Comparison of ENCODE assay signal across 27 mouse cellular contexts in genomic region chr3:107351706-107352105, GRCm38 (mm10). TPM values are rescaled to one million over a fixed set of nuclear protein-coding genes. Genes with fewer than 3 reads are reported as not detected.
DNase-seq lines count a peak whose midpoint lies in the region; ATAC-seq and TF ChIP-seq lines count a peak whose summit lies in the region.
"Had no signal": no experiment of that assay in that cellular context is flagged by ENCODE, and none has a peak within 500 bp of the region (broad histone marks: within the 10 kb centered on the region; RNA-seq: fewer than 3 reads in every experiment).

No protein-coding gene starts in this region.

- DNase-seq in gastrocnemius, adult 2 months: no peak
- no peak for DNase-seq in gastrocnemius, postnatal 14 days
- no peak for DNase-seq in neural tube, embryonic 10.5 days (ENCODE audit: extremely low spot score, low spot score)
- DNase-seq in brain, embryonic 14.5 days (ENCODE audit: low read depth): peak; percentile 21
- DNase-seq in cerebellum, adult 11-12 months: no peak
- no peak for DNase-seq in heart, postnatal 36 days
- DNase-seq: adrenal gland, postnatal 10 days; adrenal gland, postnatal 36 days; B cell, adult 2 months; cerebellum, adult 11 months; cerebellum, adult 8-10 months; cerebellum, postnatal 10 days; cerebellum, postnatal 36 days; gastrocnemius, postnatal 10 days; heart, adult 18-20 months; heart, postnatal 14 days; kidney, adult 11 months; kidney, adult 8-10 months had no signal

- TF ChIP-seq POLR2A in brain, embryonic 14.5 days (IDR thresholded peaks at IDR 0.05; ENCODE audit: borderline replicate concordance, extremely low read depth, insufficient read depth, insufficient read length, poor library complexity, severe bottlenecking): no peak

- intact Hi-C loops in gastrocnemius, adult 2 months (cut with DNase I): no loop called here
- intact Hi-C loops in gastrocnemius, postnatal 14 days (cut with DNase I; ENCODE audit: low total_unique reads): no loop called here
- intact Hi-C loops in heart, postnatal 36 days (cut with DNase I): no loop called here

- no peaks in the 10 kb centered on the region for H3K36me3 ChIP-seq in neural tube, embryonic 13.5 days
- H3K36me3 ChIP-seq: forebrain, embryonic 10.5 days; forebrain, embryonic 15.5 days; G1E; heart, embryonic 10.5 days; heart, embryonic 13.5 days; hindbrain, embryonic 12.5 days had no signal

- H3K9me3 ChIP-seq in neural tube, embryonic 13.5 days: no peaks in the 10 kb centered on the region
- H3K9me3 ChIP-seq: forebrain, embryonic 10.5 days; forebrain, embryonic 15.5 days; G1E; heart, embryonic 10.5 days; heart, embryonic 13.5 days; hindbrain, embryonic 12.5 days had no signal

- 0 out of 2 replicates have a peak, but pooled peaks cover 2% of the 10 kb centered on the region for H3K4me1 ChIP-seq in neural tube, embryonic 13.5 days (replicated peaks)
- H3K4me1 ChIP-seq: forebrain, embryonic 15.5 days; heart, embryonic 10.5 days; heart, embryonic 13.5 days; hindbrain, embryonic 12.5 days had no signal

- 63% methylated on average over 3 of the region's 3 CpGs for WGBS in neural tube, embryonic 13.5 days

- ATAC-seq in neural tube, embryonic 13.5 days (ENCODE audit: low read depth): peak; percentile 19; the same call in 1 of the 2 replicates
- ATAC-seq: forebrain, embryonic 15.5 days; hindbrain, postnatal 0 days; inflammation-experienced regulatory T-cells, adult 6 months had no signal

- H3K27me3 ChIP-seq in neural tube, embryonic 13.5 days: peaks cover 24% of the 10 kb centered on the region
- H3K27me3 ChIP-seq: forebrain, embryonic 15.5 days; hindbrain, embryonic 12.5 days had no signal

- H3K4me3 ChIP-seq in gastrocnemius, adult 2 months: no peak overlapping the region
- H3K4me3 ChIP-seq in neural tube, embryonic 13.5 days: no peak overlapping the region
- H3K4me3 ChIP-seq: forebrain, embryonic 10.5 days; forebrain, embryonic 15.5 days; heart, embryonic 10.5 days; heart, embryonic 13.5 days; hindbrain, embryonic 12.5 days had no signal

- no peak for TF ChIP-seq CTCF in gastrocnemius, adult 2 months (IDR thresholded peaks at IDR 0.05)
- no peak for TF ChIP-seq CTCF in brain, embryonic 14.5 days (IDR thresholded peaks at IDR 0.05; ENCODE audit: borderline replicate concordance, extremely low read depth, insufficient read depth, insufficient read length)

- H3K4me2 ChIP-seq in neural tube, embryonic 13.5 days: no peak overlapping the region
- H3K4me2 ChIP-seq: forebrain, embryonic 15.5 days; heart, embryonic 13.5 days; hindbrain, embryonic 12.5 days had no signal

- H3K9ac ChIP-seq in neural tube, embryonic 13.5 days: no peak overlapping the region
- H3K9ac ChIP-seq: forebrain, embryonic 15.5 days; heart, embryonic 13.5 days; hindbrain, embryonic 12.5 days had no signal

- peak overlapping the region; percentile 40; the same call in 1 of the 2 replicates for H3K27ac ChIP-seq in gastrocnemius, adult 2 months
- no peak overlapping the region for H3K27ac ChIP-seq in neural tube, embryonic 13.5 days (replicated peaks)
- H3K27ac ChIP-seq: forebrain, embryonic 10.5 days; forebrain, embryonic 15.5 days; heart, embryonic 10.5 days; heart, embryonic 13.5 days; hindbrain, embryonic 12.5 days; hindbrain, postnatal 0 days had no signal

RNA-seq across cellular contexts. Expression of gene Rbm15, which starts 18.2 kb away (rescaled TPM):
- total RNA-seq in gastrocnemius, adult 2 months (2021): 10 to 100 TPM; 22.3 TPM
- 10 to 100 TPM; 16.9 to 18.0 TPM for total RNA-seq in gastrocnemius, postnatal 14 days (2021)
- polyA plus RNA-seq in neural tube, embryonic 13.5 days (2015; fragmentation: Nextera tagmentation; extraction: Ambion mirVana): 8.4 TPM in 2 replicates
- polyA plus RNA-seq in brain, embryonic 14.5 days (2012; rRNA removed): 5.2 and 8.3 TPM in 2 replicates
- total RNA-seq in heart, postnatal 36 days (2021): 10 to 100 TPM; 22.5 to 24.4 TPM
